Mouse (Mus musculus): ENCODE measurements around the gene Pole. TPM values are rescaled to one million over a fixed set of nuclear protein-coding genes. Genes with fewer than 3 reads are reported as not detected.

Gene Pole
- total and polyA plus RNA-seq, 3 experiments: 46.0 to 60.2 (median 55.0) TPM

GRCm38 (mm10) chr5:110376802-110377433, 90.8 kb downstream of the Pole start:
- no peak for TF ChIP-seq IRF4 (IDR thresholded peaks at IDR 0.05; ENCODE audit: low read depth, low read length)
- no peak for TF ChIP-seq ZNF384 (IDR thresholded peaks at IDR 0.05; ENCODE audit: low read depth, low read length)
- peak; percentile 81 for TF ChIP-seq RAD21 (IDR thresholded peaks at IDR 0.05; ENCODE audit: low read depth, low read length)
- TF ChIP-seq CTCF (conservative IDR thresholded peaks at IDR 0.05 in 1 of 2, IDR thresholded peaks at IDR 0.05 in 1 of 2; ENCODE audit: low read depth in 2 of 2, low read length in 2 of 2): peak; percentile 72 to 92
- TF ChIP-seq SMC3 (IDR thresholded peaks at IDR 0.05; ENCODE audit: low read depth, low read length): peak; percentile 93
- TF ChIP-seq ZC3H11A (IDR thresholded peaks at IDR 0.05; ENCODE audit: low read depth, low read length): peak; percentile 52
- no peak for TF ChIP-seq ZKSCAN1 (IDR thresholded peaks at IDR 0.05; ENCODE audit: borderline replicate concordance, low read depth, low read length)
- dilution Hi-C loops (cut with MboI; ENCODE audit: extremely low pct_ligation_motif_present, extremely low pct_unique_long_range_greater_than_20kb, low sequenced_read_pairs): no loop called here

DNA sequence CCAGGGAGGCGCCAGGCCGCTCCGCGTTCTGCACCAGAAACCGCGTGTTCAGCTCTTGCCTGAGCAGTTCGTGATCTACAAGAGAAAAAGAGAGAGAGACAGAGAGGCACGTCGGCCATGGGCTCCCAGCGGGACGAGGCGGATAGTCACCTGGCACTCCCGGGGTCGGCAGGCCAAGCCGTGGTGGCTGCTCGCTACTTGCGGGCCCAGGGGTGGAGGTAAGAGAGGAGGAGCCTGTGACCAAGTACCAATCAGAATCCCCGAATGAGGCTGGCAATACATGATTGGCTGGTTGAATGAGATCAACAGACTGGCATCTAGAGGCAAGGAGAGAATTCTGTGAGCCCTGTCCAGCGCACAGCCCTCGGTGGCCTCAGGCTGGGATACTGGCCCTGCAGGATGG, 92.1 kb downstream of the Pole start:
- H3K4me3 ChIP-seq (replicated peaks in 1 of 3; ENCODE audit: low read depth in 2 of 3, low read length in 2 of 3, poor library complexity in 1 of 3): no peak overlapping the region
- in situ Hi-C loops (cut with MboI; ENCODE audit: low pct_ligation_motif_present, low pct_unique_long_range_greater_than_20kb, low sequenced_read_pairs) (no loop called here), dilution Hi-C loops (cut with MboI; ENCODE audit: extremely low pct_ligation_motif_present, extremely low pct_unique_long_range_greater_than_20kb, low sequenced_read_pairs) (no loop called here)
- peaks cover 15 to 63% of the 10 kb centered on the region in 2 experiments for H3K36me3 ChIP-seq (replicated peaks in 1 of 2; ENCODE audit: control insufficient read depth in 1 of 2, insufficient read depth in 1 of 2, low read length in 1 of 2)
- TF ChIP-seq KAT2A (IDR thresholded peaks at IDR 0.05; ENCODE audit: insufficient replicate concordance, low read length) (no peak), ETS1 (conservative IDR thresholded peaks at IDR 0.05; ENCODE audit: low read depth, low read length) (no peak), MAFK (IDR thresholded peaks at IDR 0.05; ENCODE audit: insufficient replicate concordance, low read length) (no peak), NRF1 (IDR thresholded peaks at IDR 0.05; ENCODE audit: low read depth, low read length) (no peak), POLR2A (IDR thresholded peaks at IDR 0.05; ENCODE audit: low read depth, low read length) (no peak), MXI1 (IDR thresholded peaks at IDR 0.05; ENCODE audit: low read depth, low read length) (no peak), CTCF (conservative IDR thresholded peaks at IDR 0.05 in 1 of 2, IDR thresholded peaks at IDR 0.05 in 1 of 2; ENCODE audit: low read depth in 2 of 2, low read length in 2 of 2) (no peak), GABPA (IDR thresholded peaks at IDR 0.05; ENCODE audit: insufficient replicate concordance, low read depth, low read length) (no peak), PAX5 (IDR thresholded peaks at IDR 0.05; ENCODE audit: low read length) (no peak), UBTF (IDR thresholded peaks at IDR 0.05; ENCODE audit: low read depth, low read length) (no peak), MEF2A (IDR thresholded peaks at IDR 0.05; ENCODE audit: borderline replicate concordance, low read depth, low read length) (no peak), RAD21 (IDR thresholded peaks at IDR 0.05; ENCODE audit: low read depth, low read length) (no peak), NELFE (IDR thresholded peaks at IDR 0.05; ENCODE audit: low read depth, low read length) (no peak), JUND (conservative IDR thresholded peaks at IDR 0.05; ENCODE audit: low read depth, low read length) (no peak), MAX (IDR thresholded peaks at IDR 0.05; ENCODE audit: low read length) (no peak), E2F4 (IDR thresholded peaks at IDR 0.05; ENCODE audit: insufficient replicate concordance, low read depth, low read length) (no peak), POLR2AphosphoS2 (IDR thresholded peaks at IDR 0.05; ENCODE audit: low read depth, low read length) (no peak), BHLHE40 (IDR thresholded peaks at IDR 0.05; ENCODE audit: low read depth, low read length) (no peak), USF2 (conservative IDR thresholded peaks at IDR 0.05; ENCODE audit: low read depth, low read length) (no peak), ZC3H11A (IDR thresholded peaks at IDR 0.05; ENCODE audit: low read depth, low read length) (no peak)
- no peak overlapping the region for H3K4me2 ChIP-seq (ENCODE audit: insufficient read depth, low read depth, poor library complexity, severe bottlenecking)
- no peaks in the 10 kb centered on the region for H3K79me2 ChIP-seq (replicated peaks; ENCODE audit: control insufficient read depth, extremely low read depth, insufficient read depth, poor library complexity, severe bottlenecking)
- H3K9me3 ChIP-seq (replicated peaks; ENCODE audit: low read length): no peaks in the 10 kb centered on the region
- H3K4me1 ChIP-seq (ENCODE audit: control insufficient read depth in 1 of 2, insufficient read depth in 2 of 2): peaks cover 0 to 7% of the 10 kb centered on the region in 2 experiments; a peak in 2 of 4 replicates
- no peak overlapping the region for H3K9ac ChIP-seq (ENCODE audit: insufficient read depth, low read depth)
- no peak overlapping the region for H3K27ac ChIP-seq (ENCODE audit: insufficient read depth, low read depth)
- no peak for DNase-seq (ENCODE audit: extremely low read depth)
- no peaks in the 10 kb centered on the region for H3K27me3 ChIP-seq (replicated peaks)

More at GRCm38 (mm10) chr5:110376802-110377433, 90.8 kb downstream of the Pole start:
- H3K4me1 ChIP-seq (ENCODE audit: control insufficient read depth in 1 of 2, insufficient read depth in 2 of 2): peaks cover 0 to 7% of the 10 kb centered on the region in 2 experiments; a peak in 2 of 4 replicates
- DNase-seq (ENCODE audit: extremely low read depth): peak; percentile 76
- H3K9ac ChIP-seq (ENCODE audit: insufficient read depth, low read depth): no peak overlapping the region
- no peaks in the 10 kb centered on the region for H3K9me3 ChIP-seq (replicated peaks; ENCODE audit: low read length)
- no peak overlapping the region for H3K27ac ChIP-seq (ENCODE audit: insufficient read depth, low read depth)
- H3K4me2 ChIP-seq (ENCODE audit: insufficient read depth, low read depth, poor library complexity, severe bottlenecking): no peak overlapping the region
- H3K27me3 ChIP-seq (replicated peaks): no peaks in the 10 kb centered on the region
- in situ Hi-C loops (cut with MboI; ENCODE audit: low pct_ligation_motif_present, low pct_unique_long_range_greater_than_20kb, low sequenced_read_pairs): no loop called here
- H3K79me2 ChIP-seq (replicated peaks; ENCODE audit: control insufficient read depth, extremely low read depth, insufficient read depth, poor library complexity, severe bottlenecking): no peaks in the 10 kb centered on the region
- no peak overlapping the region for H3K4me3 ChIP-seq (replicated peaks in 1 of 3; ENCODE audit: low read depth in 2 of 3, low read length in 2 of 3, poor library complexity in 1 of 3)
- peaks cover 15 to 59% of the 10 kb centered on the region in 2 experiments for H3K36me3 ChIP-seq (replicated peaks in 1 of 2; ENCODE audit: control insufficient read depth in 1 of 2, insufficient read depth in 1 of 2, low read length in 1 of 2)

Measured in CH12.LX (cell line).